Mouse (Mus musculus) CD4-positive helper T cell, adult 2 months (primary cell): ENCODE measurements around the gene Man2b1.

Source experiments
- DNase-seq: peaks from one replicate; pipeline ENCODE4 v3.0.0-alpha.2; 2012; ENCODE audit warnings: low read depth, missing footprints, low spot score

The Man2b1 gene

DNA sequence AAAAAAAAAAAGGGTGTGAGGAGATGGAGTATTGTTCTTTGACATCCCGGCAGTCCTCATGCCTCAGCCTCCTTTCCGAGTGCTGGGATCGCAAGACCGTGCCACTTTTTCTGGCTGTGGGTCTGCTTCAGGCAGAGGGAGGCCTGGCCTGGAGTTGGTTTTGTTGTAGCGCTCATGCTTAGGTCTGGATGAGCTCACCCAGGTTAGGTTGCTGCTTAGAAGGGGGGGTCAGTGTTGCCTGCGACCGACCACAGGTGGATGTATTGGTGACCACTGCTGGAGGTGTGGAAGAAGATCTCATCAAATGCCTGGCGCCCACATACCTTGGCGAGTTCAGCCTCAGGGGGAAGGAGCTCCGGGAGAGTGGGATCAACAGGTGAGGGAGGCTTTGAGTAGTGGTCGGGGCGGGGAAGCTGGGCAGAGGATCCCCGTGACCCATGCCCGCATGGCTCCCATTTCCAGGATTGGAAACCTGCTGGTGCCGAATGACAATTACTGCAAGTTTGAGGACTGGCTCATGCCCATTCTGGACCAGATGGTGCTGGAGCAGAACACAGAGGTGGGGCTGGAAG is 9.9 kb upstream of the Man2b1 start:
- no peak for DNase-seq

DNA sequence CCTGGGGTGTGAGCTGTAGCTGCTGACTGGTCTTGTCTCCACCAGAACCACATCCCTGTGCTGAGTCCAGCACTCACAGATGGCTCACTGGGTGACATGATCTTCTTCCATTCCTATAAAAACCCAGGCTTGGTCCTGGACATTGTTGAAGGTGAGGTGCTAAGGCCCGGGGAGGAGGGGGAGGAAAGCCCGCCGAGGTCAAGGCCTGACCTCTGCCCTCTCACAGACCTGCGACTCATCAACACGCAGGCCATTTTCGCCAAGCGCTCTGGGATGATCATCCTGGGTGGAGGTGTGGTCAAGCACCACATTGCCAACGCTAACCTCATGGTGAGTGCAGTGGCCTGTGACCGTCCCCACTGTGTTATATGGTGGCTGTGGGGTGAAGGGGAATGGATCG is 8.9 kb upstream of the Man2b1 start:
- DNase-seq = no peak

DNA sequence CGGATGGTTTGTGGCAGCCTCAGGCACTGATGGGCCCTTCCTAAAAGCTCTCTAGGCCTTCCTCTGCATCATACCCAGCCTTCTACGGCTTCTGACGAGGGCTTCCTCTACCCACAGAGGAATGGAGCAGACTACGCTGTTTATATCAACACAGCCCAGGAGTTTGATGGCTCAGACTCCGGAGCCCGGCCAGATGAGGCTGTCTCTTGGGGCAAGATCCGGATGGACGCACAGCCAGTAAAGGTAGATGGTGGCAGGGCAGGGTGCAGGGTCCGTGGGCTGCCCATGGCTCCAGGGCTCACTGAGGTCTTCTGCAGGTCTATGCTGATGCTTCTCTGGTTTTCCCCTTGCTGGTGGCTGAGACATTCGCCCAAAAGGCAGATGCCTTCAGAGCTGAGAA is 8.5 kb upstream of the Man2b1 start:
- no peak for DNase-seq

DNA sequence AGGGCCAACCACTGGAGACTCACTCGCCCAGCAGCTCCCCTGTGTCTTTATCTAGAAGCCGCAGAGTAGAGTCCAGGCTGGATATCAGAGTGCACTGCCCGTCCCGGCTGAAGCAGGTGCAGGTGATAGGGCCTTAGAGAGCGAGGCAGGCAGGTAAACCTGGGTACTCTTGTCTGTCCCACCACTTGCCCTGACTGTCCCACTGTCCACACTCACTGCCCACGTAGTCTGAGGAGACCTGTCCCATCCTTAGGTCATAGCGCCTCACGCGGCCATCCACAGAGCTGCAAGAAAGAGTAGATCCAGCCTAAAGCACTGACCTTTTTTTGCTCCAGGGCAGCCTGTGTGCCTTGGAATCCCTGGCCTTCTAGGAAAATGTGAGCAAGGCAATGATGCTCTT is 7.1 kb upstream of the Man2b1 start:
- no peak for DNase-seq

DNA sequence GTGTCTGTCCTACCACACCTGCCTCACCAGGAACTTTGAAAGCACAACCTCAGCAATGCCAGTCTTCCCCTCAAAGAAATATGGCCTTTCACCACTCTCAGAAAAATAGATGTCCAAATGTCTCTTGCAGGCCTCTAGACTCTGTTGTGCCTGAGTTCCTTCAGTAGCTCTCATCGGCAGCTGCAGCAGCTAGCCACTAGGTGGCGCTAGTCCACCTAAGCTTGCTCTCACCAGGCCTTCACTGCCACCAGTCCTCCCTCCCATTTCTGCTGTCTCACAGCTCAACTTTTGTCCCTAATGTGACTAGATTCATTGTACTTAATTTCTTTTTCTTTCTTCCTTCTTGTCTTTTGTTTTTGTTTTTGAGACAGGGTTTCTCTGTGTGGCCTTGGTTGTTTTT is 6.1 kb upstream of the Man2b1 start:
- peak; percentile 83 for DNase-seq

DNA sequence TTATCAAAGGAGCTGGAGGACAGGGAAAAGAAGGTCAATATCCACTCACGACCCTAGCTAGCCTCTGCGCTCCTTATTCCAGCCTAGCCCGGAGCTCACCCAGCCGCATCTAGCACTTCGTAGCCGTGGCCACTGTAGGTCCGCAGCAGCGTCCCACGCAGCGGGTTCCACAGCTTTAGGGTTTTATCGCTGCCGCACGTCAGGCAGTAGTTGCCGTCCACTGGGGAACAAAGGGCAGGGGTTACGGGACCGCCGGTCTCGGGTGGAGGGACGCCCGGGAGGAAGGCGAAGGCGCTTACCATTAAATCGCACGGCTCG is 2.9 kb upstream of the Man2b1 start:
- no peak for DNase-seq

DNA sequence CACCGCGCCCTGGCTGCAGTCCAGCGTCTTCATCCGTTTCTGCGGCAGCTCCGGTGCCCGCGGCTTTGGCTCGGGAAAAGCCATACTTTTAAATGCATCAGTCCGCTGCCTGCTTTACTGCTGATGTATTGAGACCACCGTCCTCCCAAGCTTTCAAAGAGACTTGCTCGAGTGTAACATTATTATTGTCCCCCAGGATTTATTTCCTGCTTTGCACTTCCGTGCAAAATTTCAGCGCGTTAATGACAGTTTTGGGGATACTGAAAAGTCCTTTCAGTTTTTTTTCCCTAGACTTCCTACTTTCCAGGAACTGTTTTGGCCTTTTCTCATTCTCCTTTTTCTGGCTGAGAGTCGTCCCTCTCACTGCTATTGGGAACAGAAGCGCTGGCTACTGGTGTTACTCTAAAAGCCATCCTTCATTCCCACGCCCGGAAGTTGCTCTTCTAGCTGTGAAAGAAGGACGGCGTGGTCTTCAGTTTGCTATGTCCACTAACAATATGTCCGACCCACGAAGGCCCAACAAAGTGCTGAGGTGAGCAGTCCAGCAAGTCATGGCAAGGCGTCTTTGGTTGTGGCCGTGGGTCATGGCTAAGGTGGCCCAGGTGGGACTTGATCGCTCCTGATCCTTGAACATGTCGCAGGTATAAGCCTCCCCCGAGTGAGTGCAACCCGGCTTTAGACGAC is 2.4 kb upstream of the Man2b1 start, which contains the start of gene Wdr83os:
Wdr83os (plus strand) TSS at position 209 of the 684 bp plus-strand sequence.
- DNase-seq = peak; percentile 85

GRCm38 (mm10) chr8:85081216-85081555 is 1.9 kb upstream of the Man2b1 start, which contains the start of gene Wdr83:
Gene Wdr83 (minus strand): TSS chr8:85081306.
- DNase-seq = peak; percentile 71

GRCm38 (mm10) chr8:85082169-85082568 is 901 bp upstream of the Man2b1 start:
- DNase-seq = peak; percentile 30

- DNase-seq = no peak
These were observed 1.6 kb downstream of the Man2b1 start for GRCm38 (mm10) chr8:85084633-85085032.

- DNase-seq = peak; percentile 45
These were observed 3.2 kb downstream of the Man2b1 start for GRCm38 (mm10) chr8:85086238-85086637.

DNA sequence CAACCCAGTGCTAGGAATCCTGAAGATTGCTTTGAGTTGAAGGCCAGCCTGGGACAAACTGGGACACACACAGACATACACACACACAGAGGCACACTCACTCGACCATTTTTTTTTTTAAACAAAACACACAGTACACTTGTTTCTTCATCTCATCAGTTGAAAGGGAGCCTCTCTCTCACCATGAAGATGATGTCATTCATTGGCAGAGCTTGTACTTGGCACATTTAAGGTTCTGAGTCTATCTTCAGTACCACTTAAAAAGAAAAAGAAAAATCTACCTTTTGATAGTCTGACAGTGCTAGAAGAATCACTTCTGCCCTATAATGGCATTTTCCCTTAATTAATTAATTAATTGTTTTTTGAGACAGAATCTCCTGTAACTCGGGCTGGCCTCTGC is 5.7 kb downstream of the Man2b1 start:
- DNase-seq = no peak

DNA sequence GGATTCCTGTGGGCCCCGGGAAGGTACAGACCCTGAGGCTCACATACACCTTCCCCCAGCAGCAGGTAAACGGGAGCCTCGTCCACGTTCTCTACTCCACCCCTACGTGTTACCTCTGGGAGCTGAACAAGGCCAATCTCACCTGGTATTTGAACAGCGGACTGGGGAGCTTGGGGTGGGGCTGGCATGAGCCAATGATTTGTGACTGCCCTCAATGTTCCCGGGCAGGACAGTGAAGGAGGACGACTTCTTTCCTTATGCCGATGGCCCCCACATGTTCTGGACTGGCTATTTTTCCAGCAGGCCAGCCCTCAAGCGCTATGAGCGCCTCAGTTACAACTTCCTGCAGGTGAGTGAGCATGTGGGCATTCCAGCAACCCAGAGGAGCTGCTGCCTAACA is 7.8 kb downstream of the Man2b1 start:
- no peak for DNase-seq

DNA sequence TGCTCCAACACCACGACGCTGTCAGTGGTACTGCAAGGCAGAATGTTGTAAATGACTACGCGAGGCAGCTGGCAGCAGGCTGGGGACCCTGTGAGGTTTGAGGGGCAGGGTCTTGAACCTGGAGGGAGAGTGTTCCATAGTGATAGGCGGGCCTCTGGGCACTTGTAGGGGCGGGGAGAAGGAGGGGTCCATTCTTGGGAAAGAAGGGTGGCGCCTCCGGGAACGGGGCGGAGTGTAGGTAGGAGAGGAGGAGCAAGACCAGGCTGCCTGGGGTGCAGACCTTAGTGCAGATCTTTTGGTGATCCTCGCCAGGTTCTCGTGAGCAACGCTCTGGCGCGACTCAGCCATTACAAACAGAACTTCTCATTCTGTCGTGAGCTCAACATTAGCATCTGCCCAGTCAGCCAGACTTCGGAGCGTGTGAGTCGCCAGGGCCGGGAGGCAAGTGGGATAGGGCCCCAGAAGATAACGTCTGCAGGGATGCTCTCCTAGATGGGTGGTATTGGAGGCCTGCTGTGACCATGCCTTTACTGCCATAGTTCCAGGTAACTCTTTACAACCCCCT is 8.5 kb downstream of the Man2b1 start:
- no peak for DNase-seq

GRCm38 (mm10) chr8:85095051-85095450 is 12.0 kb downstream of the Man2b1 start:
- DNase-seq = no peak

DNA sequence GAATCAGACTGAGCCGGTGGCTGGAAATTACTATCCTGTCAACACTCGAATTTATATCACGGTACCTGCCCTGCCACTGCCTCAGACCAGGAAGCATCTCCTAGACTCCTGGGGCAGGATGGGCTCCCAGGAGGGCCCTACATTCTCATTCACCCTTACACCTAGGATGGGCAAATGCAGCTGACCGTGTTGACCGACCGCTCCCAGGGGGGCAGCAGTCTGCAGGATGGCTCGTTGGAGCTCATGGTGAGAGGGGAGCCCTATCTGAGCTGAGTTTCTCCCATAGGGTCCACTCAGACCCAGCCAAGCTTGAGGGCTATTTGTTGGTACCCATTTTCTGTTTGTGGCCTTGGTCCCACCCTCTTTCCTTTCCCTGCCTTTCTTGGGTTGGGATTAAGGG is 12.5 kb downstream of the Man2b1 start:
- DNase-seq = no peak

DNA sequence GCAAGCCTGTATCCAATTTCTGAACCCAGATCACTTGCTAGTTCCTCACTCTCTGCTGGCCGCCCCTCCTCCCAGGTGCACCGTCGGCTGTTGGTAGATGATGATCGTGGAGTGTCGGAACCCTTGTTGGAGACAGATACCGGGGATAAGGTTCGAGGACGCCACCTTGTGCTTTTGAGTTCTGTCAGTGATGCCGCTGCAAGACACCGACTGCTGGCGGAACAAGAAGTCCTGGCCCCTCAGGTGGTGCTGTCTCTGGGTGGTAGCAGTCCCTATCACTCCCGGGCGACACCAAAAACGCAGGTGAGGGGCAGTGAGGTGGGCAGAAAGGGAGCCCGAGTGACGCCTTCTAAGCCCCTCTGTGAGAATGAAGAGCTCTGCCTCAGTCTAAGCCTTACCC is 13.1 kb downstream of the Man2b1 start:
- DNase-seq = no peak

DNA sequence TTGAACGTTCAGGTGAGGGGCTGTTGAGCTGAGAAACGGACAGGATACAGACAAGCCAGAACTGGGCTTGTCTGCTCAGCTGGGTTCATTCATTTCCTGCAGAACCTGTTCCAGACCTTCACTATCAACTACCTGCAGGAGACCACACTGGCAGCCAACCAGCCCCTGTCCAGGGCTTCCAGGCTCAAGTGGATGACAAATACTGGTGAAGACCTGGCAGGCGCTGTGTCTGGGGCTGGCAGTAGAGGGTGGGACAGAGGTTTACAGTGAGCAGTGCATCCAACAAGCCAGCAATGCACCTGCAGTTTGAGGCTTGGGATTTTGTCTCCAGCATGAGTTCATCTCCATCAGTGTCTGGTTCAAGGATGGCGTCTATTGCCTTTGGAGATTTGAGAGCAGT is 13.8 kb downstream of the Man2b1 start:
- no peak for DNase-seq

DNA sequence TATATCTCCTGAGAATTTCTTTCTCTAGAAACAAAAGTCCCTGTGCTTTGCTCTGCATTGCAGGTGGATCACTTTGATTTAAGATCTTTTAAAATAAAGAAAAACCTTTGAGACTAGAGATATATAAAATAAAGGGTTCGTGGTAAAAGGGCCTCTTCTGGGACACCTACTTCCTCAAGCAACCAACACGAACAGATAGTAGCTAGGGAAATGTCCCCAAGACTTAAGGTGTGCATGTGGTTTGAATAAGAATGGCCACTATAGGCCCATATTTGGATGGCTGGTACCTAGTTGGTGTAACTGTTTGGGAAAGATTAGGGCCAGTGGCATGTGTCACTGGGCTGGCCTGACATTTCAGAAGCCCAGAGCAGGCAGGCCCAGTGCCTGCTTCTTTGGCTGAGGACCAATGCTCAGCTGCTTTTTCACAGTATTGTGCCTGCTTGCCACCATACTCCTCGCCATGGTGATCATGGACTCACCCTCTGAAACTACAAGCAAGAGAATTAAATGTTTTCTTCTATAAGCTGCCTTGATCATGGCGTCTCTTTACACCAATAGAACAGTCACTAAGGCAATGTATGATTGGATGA is 17.1 kb downstream of the Man2b1 start:
- DNase-seq = no peak

- DNase-seq = no peak
These were observed 30.2 kb downstream of the Man2b1 start for GRCm38 (mm10) chr8:85113241-85113640.

GRCm38 (mm10) chr8:85115501-85115900 is 32.4 kb downstream of the Man2b1 start:
- DNase-seq = no peak

DNA sequence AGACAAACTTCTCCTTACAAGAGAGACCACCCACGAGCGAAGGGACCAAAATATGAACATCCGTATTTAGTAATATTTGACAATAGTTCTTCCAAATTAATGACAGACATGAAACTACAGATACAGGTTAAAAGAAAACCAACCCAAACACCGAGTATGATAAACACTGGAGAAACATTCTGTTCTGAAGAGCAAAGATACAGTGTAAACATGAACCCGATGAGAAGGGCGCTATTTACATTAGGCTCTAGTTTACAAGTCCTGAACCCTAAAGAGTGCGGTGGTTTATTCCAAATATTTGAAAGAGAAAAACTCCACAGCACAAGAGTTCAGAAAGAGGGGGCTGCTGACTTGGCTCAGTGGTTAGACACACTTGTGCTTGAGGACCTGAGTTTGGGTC is 33.9 kb downstream of the Man2b1 start:
- no peak for DNase-seq
